Comparison of ENCODE assay signal across 21 mouse cellular contexts in genomic region chr4:139079439-139079838, GRCm38 (mm10). TPM values are rescaled to one million over a fixed set of nuclear protein-coding genes. Genes with fewer than 3 reads are reported as not detected.
"Had no signal": no experiment of that assay in that cellular context is flagged by ENCODE, and none has a peak within 500 bp of the region (broad histone marks: within the 10 kb centered on the region; RNA-seq: fewer than 3 reads in every experiment).

No protein-coding gene starts in this region.

- H3K36me3 ChIP-seq: liver, embryonic 15.5 days; lung, embryonic 15.5 days; midbrain, embryonic 13.5 days; midbrain, embryonic 15.5 days; neural tube, embryonic 12.5 days; stomach, embryonic 15.5 days had no signal

- DNase-seq: liver, postnatal 0 days; lung, adult 2 months; lung, postnatal 14 days; right cerebral cortex, postnatal 14 days; thymus, adult 2 months; thymus, postnatal 25 days; thymus, postnatal 4 days had no signal

- H3K9me3 ChIP-seq: liver, embryonic 15.5 days; lung, embryonic 15.5 days; megakaryocyte, embryonic 14.5 days; midbrain, embryonic 13.5 days; midbrain, embryonic 15.5 days; neural tube, embryonic 12.5 days; stomach, embryonic 15.5 days had no signal

- H3K27ac ChIP-seq: liver, embryonic 15.5 days; lung, embryonic 15.5 days; macrophage; midbrain, embryonic 13.5 days; midbrain, embryonic 15.5 days; neural tube, embryonic 12.5 days; stomach, embryonic 15.5 days; stomach, postnatal 0 days had no signal

- H3K9ac ChIP-seq: liver, embryonic 15.5 days; liver, postnatal 0 days; lung, embryonic 15.5 days; midbrain, embryonic 13.5 days; midbrain, embryonic 15.5 days; neural tube, embryonic 12.5 days; stomach, embryonic 15.5 days had no signal

- H3K4me3 ChIP-seq: liver, embryonic 15.5 days; lung, embryonic 15.5 days; megakaryocyte, embryonic 14.5 days; midbrain, embryonic 13.5 days; midbrain, embryonic 15.5 days; neural tube, embryonic 12.5 days; stomach, embryonic 15.5 days had no signal

- H3K4me2 ChIP-seq: liver, embryonic 15.5 days; lung, embryonic 15.5 days; midbrain, embryonic 11.5 days; midbrain, embryonic 13.5 days; midbrain, embryonic 15.5 days; neural tube, embryonic 12.5 days; stomach, embryonic 15.5 days had no signal

- ATAC-seq: liver, postnatal 0 days; lung, postnatal 0 days; midbrain, embryonic 13.5 days; midbrain, embryonic 15.5 days had no signal

RNA-seq across cellular contexts. Expression of gene Htr6, which starts 4.1 kb away (rescaled TPM):
- total RNA-seq: megakaryocyte progenitor cell, adult 5-6 weeks; neutrophil, adult 5-6 weeks had no signal
- polyA plus RNA-seq: liver, embryonic 15.5 days; liver, postnatal 0 days; lung, embryonic 15.5 days; lung, postnatal 0 days; macrophage; midbrain, embryonic 11.5 days; neural tube, embryonic 12.5 days; spleen, adult 2 months; stomach, embryonic 15.5 days; stomach, postnatal 0 days; thymus, adult 2 months had no signal

RNA-seq across cellular contexts. Expression of gene Nbl1, which starts 13.4 kb away (rescaled TPM):
- total RNA-seq: megakaryocyte progenitor cell, adult 5-6 weeks; neutrophil, adult 5-6 weeks had no signal
